Mouse (Mus musculus): ENCODE data around the gene Rtl10.

GRCm38 (mm10) chr16:18458661-18459060, 40.0 kb upstream of the Rtl10 start:
- no peak for TF ChIP-seq CTCF (IDR thresholded peaks at IDR 0.05; ENCODE audit: control insufficient read depth, insufficient read depth, low read length)
- TF ChIP-seq POLR2A (IDR thresholded peaks at IDR 0.05; ENCODE audit: borderline replicate concordance, control insufficient read depth, low read depth, low read length) = no peak
